Mouse (Mus musculus) neural tube, embryonic 12.5 days (tissue): ENCODE measurements around the gene Gm16181. TPM values are rescaled to one million over a fixed set of nuclear protein-coding genes. Genes with fewer than 3 reads are reported as not detected.
A peak's percentile ranks its signal among the peaks of the same experiment; 100 is the strongest.

Experiments
- microRNA-seq: library from miRNA; unstranded; fragments of <30 nt; microRNA quantifications from one replicate; pipeline ENCODE4, GENCODE M21; 2017
- polyA plus RNA-seq: library from polyadenylated mRNA; unstranded; fragments of >200 nt; fragmentation: Nextera tagmentation; extraction: Ambion mirVana; gene quantifications from 2 replicates; pipeline ENCODE4 v1.2.1, GENCODE M21; 2016

The Gm16181 gene
- polyA plus RNA-seq, 1 experiment from 2014 or later, result not detected

Small RNA genes lying within 50 kb of the gene (microRNA-seq; reads per million reads assigned to microRNA genes)
- gene Mir6973a (not detected), gene Mir6974 (not detected), gene Mir6975 (4.2 reads per million, percentile 12 among the genes with 10 or more reads in this experiment), gene Mir8094 (not detected)

Other genes with a start within 250 kb of the Gm16181 start
- 3.1 and 3.5 TPM in 2 replicates for gene Hspa1a, start 248.7 kb upstream of the Gm16181 start, polyA plus RNA-seq
- gene Hspa1l, start 248.1 kb upstream of the Gm16181 start, polyA plus RNA-seq, result 1.4 and 2.3 TPM in 2 replicates
- gene Lsm2, start 239.0 kb upstream of the Gm16181 start, polyA plus RNA-seq, result 150 and 158 TPM in 2 replicates
- 118 and 119 TPM in 2 replicates for gene Vars, start 219.8 kb upstream of the Gm16181 start, polyA plus RNA-seq
- gene Vwa7, start 204.3 kb upstream of the Gm16181 start, polyA plus RNA-seq, result 0.06 and 0.15 TPM in 2 replicates
- gene Sapcd1, start 192.8 kb upstream of the Gm16181 start, polyA plus RNA-seq, result 3.8 and 5.0 TPM in 2 replicates
- 3.1 and 4.1 TPM in 2 replicates for gene Msh5, start 174.1 kb upstream of the Gm16181 start, polyA plus RNA-seq
- gene Clic1, start 170.9 kb upstream of the Gm16181 start, polyA plus RNA-seq, result 169 and 178 TPM in 2 replicates
- gene Ddah2, start 161.8 kb upstream of the Gm16181 start, polyA plus RNA-seq, result 564 and 591 TPM in 2 replicates
- not detected in 2 replicates for gene Ly6g6c, start 155.4 kb upstream of the Gm16181 start, polyA plus RNA-seq
- gene Mpig6b, start 154.7 kb upstream of the Gm16181 start, polyA plus RNA-seq, result 0.81 and 0.88 TPM in 2 replicates
- gene Ly6g6e, start 143.9 kb upstream of the Gm16181 start, polyA plus RNA-seq, result 0.38 and 0.57 TPM in 2 replicates
- gene Ly6g6d, start 142.8 kb upstream of the Gm16181 start, polyA plus RNA-seq, result 1.9 and 2.2 TPM in 2 replicates
- 0.23 and 0.84 TPM in 2 replicates for gene Ly6g6f, start 135.2 kb upstream of the Gm16181 start, polyA plus RNA-seq
- gene Abhd16a, start 131.6 kb upstream of the Gm16181 start, polyA plus RNA-seq, result 78.7 and 83.6 TPM in 2 replicates
- not detected in 2 replicates for gene Ly6g5c, start 112.6 kb upstream of the Gm16181 start, polyA plus RNA-seq
- 1.1 TPM in 2 replicates for gene Ly6g5b, start 105.4 kb upstream of the Gm16181 start, polyA plus RNA-seq
- gene Gpank1, start 99.4 kb upstream of the Gm16181 start, polyA plus RNA-seq, result 24.9 and 28.0 TPM in 2 replicates
- gene Csnk2b, start 98.8 kb upstream of the Gm16181 start, polyA plus RNA-seq, result 289 and 295 TPM in 2 replicates
- 6.1 and 7.8 TPM in 2 replicates for gene D17H6S53E, start 94.5 kb upstream of the Gm16181 start, polyA plus RNA-seq
- 0.32 and 0.93 TPM in 2 replicates for gene Apom, start 88.8 kb upstream of the Gm16181 start, polyA plus RNA-seq
- 82.8 and 84.5 TPM in 2 replicates for gene Bag6, start 85.7 kb upstream of the Gm16181 start, polyA plus RNA-seq
- 205 and 224 TPM in 2 replicates for gene Prrc2a, start 55.9 kb upstream of the Gm16181 start, polyA plus RNA-seq
- gene Aif1, start 44.8 kb upstream of the Gm16181 start, polyA plus RNA-seq, result 8.3 and 9.1 TPM in 2 replicates
- 6.8 and 7.0 TPM in 2 replicates for gene Lst1, start 32.4 kb upstream of the Gm16181 start, polyA plus RNA-seq
- 0.39 and 0.57 TPM in 2 replicates for gene Ltb, start 26.4 kb upstream of the Gm16181 start, polyA plus RNA-seq
- 0.18 TPM in 1 of 2 replicates, not detected in the other for gene Tnf, start 18.8 kb upstream of the Gm16181 start, polyA plus RNA-seq
- not detected in 2 replicates for gene Lta, start 15.5 kb upstream of the Gm16181 start, polyA plus RNA-seq
- 26.2 and 28.4 TPM in 2 replicates for gene Atp6v1g2, start 12.8 kb downstream of the Gm16181 start, polyA plus RNA-seq
- 10.6 and 11.5 TPM in 2 replicates for gene Nfkbil1, start 15.0 kb downstream of the Gm16181 start, polyA plus RNA-seq
- 511 and 522 TPM in 2 replicates for gene Ddx39b, start 20.9 kb downstream of the Gm16181 start, polyA plus RNA-seq
- gene H2-D1, start 41.9 kb downstream of the Gm16181 start, polyA plus RNA-seq, result 55.7 and 58.8 TPM in 2 replicates
- gene H2-Q1, start 99.6 kb downstream of the Gm16181 start, polyA plus RNA-seq, result 0.06 and 0.10 TPM in 2 replicates
- gene H2-Q2, start 121.4 kb downstream of the Gm16181 start, polyA plus RNA-seq, result 0.28 and 0.42 TPM in 2 replicates
- gene H2-Q4, start 158.8 kb downstream of the Gm16181 start, polyA plus RNA-seq, result 2.7 and 3.2 TPM in 2 replicates
- gene H2-Q6, start 204.0 kb downstream of the Gm16181 start, polyA plus RNA-seq, result 0.48 and 0.64 TPM in 2 replicates
- 6.5 and 6.8 TPM in 2 replicates for gene H2-Q7, start 218.3 kb downstream of the Gm16181 start, polyA plus RNA-seq
- gene H2-Q10, start 249.3 kb downstream of the Gm16181 start, polyA plus RNA-seq, result 0.18 and 0.27 TPM in 2 replicates